Mouse (Mus musculus) G1E (cell line): ENCODE measurements around the gene Gpx4. TPM values are rescaled to one million over a fixed set of nuclear protein-coding genes. Genes with fewer than 3 reads are reported as not detected.
"Not testable (repeated sequence)": the region's sequence is repeated elsewhere in the genome, so short reads cannot be mapped to it uniquely, and the experiment has no call there.

Experiments
- ATAC-seq: 2 replicates; pipeline ENCODE4 v1.8.0; 2016; ENCODE audit warnings: mild to moderate bottlenecking; ENCODE audit not compliant: insufficient number of reproducible peaks, poor library complexity, low FRiP score, severe bottlenecking; ENCODE audit errors: extremely low read depth
- DNase-seq: peaks from one replicate; pipeline ENCODE4 v3.0.0; 2012; ENCODE audit warnings: low spot score
- H3K27me3 ChIP-seq: 2 replicates; pipeline ENCODE4 v1.6.1; 2012; ENCODE audit warnings: mild to moderate bottlenecking, low read length, inconsistent platforms; ENCODE audit not compliant: insufficient read depth
- H3K36me3 ChIP-seq: replicated peaks from 2 replicates; pipeline ENCODE3; 2012; ENCODE audit warnings: mild to moderate bottlenecking, inconsistent platforms
- H3K4me1 ChIP-seq: 2 replicates; pipeline ENCODE4 v1.6.1; 2012; ENCODE audit warnings: low read depth, low read length, inconsistent platforms, mixed read lengths; ENCODE audit not compliant: insufficient read depth
- H3K4me3 ChIP-seq: 2 replicates; pipeline ENCODE4 v1.5.1; 2012; ENCODE audit warnings: low read depth, mild to moderate bottlenecking, inconsistent platforms, low read length, moderate library complexity, mixed read lengths
- H3K9me3 ChIP-seq: replicated peaks from 2 replicates; pipeline ENCODE4 v1.6.1; 2012; ENCODE audit warnings: inconsistent platforms
- CTCF ChIP-seq: IDR thresholded peaks from 2 replicates; pipeline ENCODE4 v1.5.1; 2012; ENCODE audit warnings: low read depth, low read length, inconsistent platforms, mixed read lengths
- GATA1 ChIP-seq: IDR thresholded peaks from 2 replicates; pipeline ENCODE4 v1.6.1; 2012; ENCODE audit warnings: borderline replicate concordance, low read length, inconsistent platforms, mixed read lengths
- GATA2 ChIP-seq: IDR thresholded peaks from 2 replicates; pipeline ENCODE4 v1.6.1; 2012; ENCODE audit warnings: low read depth, low read length, inconsistent platforms, borderline replicate concordance
- POLR2AphosphoS5 ChIP-seq: IDR thresholded peaks from 2 replicates; pipeline ENCODE4 v1.6.1; 2012; ENCODE audit warnings: low read depth, low read length, inconsistent platforms; ENCODE audit not compliant: insufficient replicate concordance
- TAL1 ChIP-seq: conservative IDR thresholded peaks from 2 replicates; pipeline ENCODE4 v1.6.1; 2012; ENCODE audit warnings: low read depth, low read length, inconsistent platforms, mixed read lengths
- polyA plus RNA-seq: library from polyadenylated mRNA; stranded (reverse); fragments of >175 nt; gene quantifications from 2 replicates; pipeline ENCODE4 v1.2.3, GENCODE M21; 2012
- total RNA-seq, 2 experiments: library from RNA; stranded (forward) in 1 of 2; stranded (reverse) in 1 of 2; fragments of 200-1000 nt in 1 of 2; fragments of >200 nt in 1 of 2; fragmentation: Nextera tagmentation in 1 of 2; gene quantifications; 2 replicates each; pipeline ENCODE4 v1.2.3; 2014 to 2017

Gene Gpx4
- total and polyA plus RNA-seq, 3 experiments = 290 to 1,138 (median 808) TPM

GRCm38 (mm10) chr10:80051618-80052373 lies 4.8 kb downstream of the Gpx4 start:
- H3K4me1 ChIP-seq = peaks cover 87% of the 10 kb centered on the region
- TF ChIP-seq GATA1 = no peak
- TF ChIP-seq CTCF = no peak
- TF ChIP-seq POLR2AphosphoS5 = no peak
- no peak for TF ChIP-seq GATA2
- no peak for TF ChIP-seq TAL1
- ATAC-seq (no peak), DNase-seq (no peak)
- no peaks in the 10 kb centered on the region for H3K27me3 ChIP-seq
- H3K9me3 ChIP-seq = no peaks in the 10 kb centered on the region
- H3K36me3 ChIP-seq = peaks cover 23% of the 10 kb centered on the region
- peak overlapping the region; percentile 47; the same call in 1 of the 2 replicates for H3K4me3 ChIP-seq

- Histone ChIP-seq H3K9me3 (no peaks in the 10 kb centered on the region), H3K27me3 (no peaks in the 10 kb centered on the region), H3K4me3 (peak overlapping the region; percentile 47; the same call in 1 of the 2 replicates), H3K36me3 (peaks cover 29% of the 10 kb centered on the region), H3K4me1 (peaks cover 87% of the 10 kb centered on the region)
- ATAC-seq = no peak
- DNase-seq = no peak
- no peak for TF ChIP-seq GATA1
- TF ChIP-seq TAL1 = no peak
- no peak for TF ChIP-seq POLR2AphosphoS5
- TF ChIP-seq GATA2 = no peak
These were observed 5.4 kb downstream of the Gpx4 start for GRCm38 (mm10) chr10:80052374-80052764.

- Histone ChIP-seq H3K36me3 (peaks cover 38% of the 10 kb centered on the region), H3K4me1 (peaks cover 86% of the 10 kb centered on the region), H3K4me3 (peak overlapping the region; percentile 85), H3K9me3 (no peaks in the 10 kb centered on the region), H3K27me3 (no peaks in the 10 kb centered on the region)
- TF ChIP-seq GATA2 (no peak), POLR2AphosphoS5 (no peak), GATA1 (no peak), CTCF (no peak), TAL1 (no peak)
- ATAC-seq = peak; percentile 95
- peak; percentile 97 for DNase-seq
These were observed 6.4 kb downstream of the Gpx4 start for GRCm38 (mm10) chr10:80053259-80053780.

GRCm38 (mm10) chr10:80053831-80054815 lies 7.2 kb downstream of the Gpx4 start:
- TF ChIP-seq POLR2AphosphoS5 (no peak), TAL1 (no peak), CTCF (no peak), GATA2 (no peak), GATA1 (no peak)
- Histone ChIP-seq H3K36me3 (peaks cover 46% of the 10 kb centered on the region), H3K4me3 (peak overlapping the region; percentile 85), H3K9me3 (no peaks in the 10 kb centered on the region), H3K4me1 (peaks cover 81% of the 10 kb centered on the region), H3K27me3 (no peaks in the 10 kb centered on the region)
- ATAC-seq (no peak), DNase-seq (peak; percentile 82)

- Histone ChIP-seq H3K4me1 (peaks cover 74% of the 10 kb centered on the region), H3K4me3 (peak overlapping the region; percentile 85), H3K36me3 (peaks cover 54% of the 10 kb centered on the region)
- not testable (repeated sequence) for DNase-seq, H3K9me3 ChIP-seq, ATAC-seq, H3K27me3 ChIP-seq
These were observed 7.9 kb downstream of the Gpx4 start for GRCm38 (mm10) chr10:80054911-80055310.

- Histone ChIP-seq H3K4me1 (peaks cover 71% of the 10 kb centered on the region), H3K4me3 (peak overlapping the region; percentile 85; the same call in 1 of the 2 replicates), H3K27me3 (no peaks in the 10 kb centered on the region; the same call in 1 of the 2 replicates), H3K36me3 (peaks cover 59% of the 10 kb centered on the region), H3K9me3 (no peaks in the 10 kb centered on the region)
- DNase-seq (no peak), ATAC-seq (no peak)
- no peak for TF ChIP-seq TAL1
- 0 out of 2 replicates have a peak, but pooled peaks have one; percentile 59 for TF ChIP-seq POLR2AphosphoS5
- no peak for TF ChIP-seq GATA2
These were observed 8.4 kb downstream of the Gpx4 start for GRCm38 (mm10) chr10:80055364-80055763.
